Mouse (Mus musculus): ENCODE data around the gene Aox2.
"Not testable (repeated sequence)": the region's sequence is repeated elsewhere in the genome, so short reads cannot be mapped to it uniquely, and the experiment has no call there.

Gene Aox2

DNA sequence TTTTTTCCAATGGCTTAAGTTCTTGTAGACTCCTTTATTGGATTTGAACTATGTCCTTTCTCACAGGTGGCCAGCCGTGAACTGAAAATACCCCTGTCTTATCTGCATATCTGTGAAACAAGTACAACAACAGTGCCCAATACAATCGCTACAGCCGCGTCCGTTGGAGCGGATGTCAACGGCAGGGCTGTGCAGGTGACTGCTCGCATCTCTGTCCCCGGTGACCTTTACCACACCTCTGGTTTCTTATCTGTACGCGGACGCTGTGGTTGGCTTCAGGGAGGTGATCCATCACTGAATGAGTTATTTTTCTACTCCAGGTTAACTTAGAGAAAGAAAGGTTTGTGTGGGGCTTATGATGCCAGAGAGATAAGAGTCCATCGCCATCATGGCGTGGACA is 68.0 kb downstream of the Aox2 start:
- no peak for DNase-seq (ENCODE audit: low spot score in 2 of 2)

GRCm38 (mm10) chr1:58348712-58349111 is 70.6 kb downstream of the Aox2 start:
- DNase-seq (ENCODE audit: low spot score in 2 of 2): no peak

GRCm38 (mm10) chr1:58353238-58353893 is 75.2 kb downstream of the Aox2 start:
- DNase-seq (ENCODE audit: low spot score in 2 of 2): no peak

- DNase-seq (ENCODE audit: low spot score in 2 of 2): peak; percentile 19 to 71
Measured at GRCm38 (mm10) chr1:58358958-58359901, 81.1 kb downstream of the Aox2 start.

- DNase-seq (ENCODE audit: low spot score in 2 of 2): no peak
Measured at GRCm38 (mm10) chr1:58362296-58362695, 84.2 kb downstream of the Aox2 start.

DNA sequence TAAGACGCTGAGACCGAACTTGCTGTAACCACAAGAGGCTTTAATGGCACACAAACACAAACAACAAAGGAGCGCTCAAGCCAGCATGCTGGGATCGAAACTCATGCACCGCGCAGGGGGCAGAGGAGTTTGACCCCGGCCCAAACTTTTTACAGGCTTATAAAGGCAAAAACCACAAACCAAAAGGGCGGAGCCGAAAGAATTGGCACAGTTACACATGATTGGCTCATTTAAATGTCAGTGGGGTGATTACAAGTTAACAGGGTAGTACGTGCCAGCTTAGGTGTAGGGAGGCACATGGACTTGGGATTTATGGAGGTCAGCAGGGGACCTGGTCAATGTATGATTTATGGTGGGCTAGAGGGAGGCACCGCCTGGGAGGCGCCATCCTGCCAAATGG is 86.4 kb downstream of the Aox2 start:
- DNase-seq (ENCODE audit: low spot score in 2 of 2): no peak

DNA sequence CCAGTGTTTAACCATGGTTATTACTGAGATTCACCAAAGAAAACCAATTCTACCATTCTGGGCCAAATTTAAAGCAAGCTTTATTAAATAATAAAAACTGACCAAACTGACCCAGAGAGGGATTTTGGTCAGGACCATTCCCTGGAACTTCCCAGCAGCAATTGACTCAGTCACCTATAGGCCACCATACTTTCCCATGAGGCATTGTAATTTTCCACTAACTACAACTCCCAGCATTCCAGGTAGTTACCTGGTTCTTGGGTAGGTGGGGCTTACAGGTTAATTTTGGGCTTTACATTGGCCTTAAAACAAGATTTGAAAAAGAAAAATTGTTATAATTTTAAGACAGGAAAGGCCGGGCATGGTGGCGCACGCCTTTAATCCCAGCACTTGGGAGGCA is 87.7 kb downstream of the Aox2 start:
- no peak for DNase-seq (ENCODE audit: low spot score in 2 of 2)

DNA sequence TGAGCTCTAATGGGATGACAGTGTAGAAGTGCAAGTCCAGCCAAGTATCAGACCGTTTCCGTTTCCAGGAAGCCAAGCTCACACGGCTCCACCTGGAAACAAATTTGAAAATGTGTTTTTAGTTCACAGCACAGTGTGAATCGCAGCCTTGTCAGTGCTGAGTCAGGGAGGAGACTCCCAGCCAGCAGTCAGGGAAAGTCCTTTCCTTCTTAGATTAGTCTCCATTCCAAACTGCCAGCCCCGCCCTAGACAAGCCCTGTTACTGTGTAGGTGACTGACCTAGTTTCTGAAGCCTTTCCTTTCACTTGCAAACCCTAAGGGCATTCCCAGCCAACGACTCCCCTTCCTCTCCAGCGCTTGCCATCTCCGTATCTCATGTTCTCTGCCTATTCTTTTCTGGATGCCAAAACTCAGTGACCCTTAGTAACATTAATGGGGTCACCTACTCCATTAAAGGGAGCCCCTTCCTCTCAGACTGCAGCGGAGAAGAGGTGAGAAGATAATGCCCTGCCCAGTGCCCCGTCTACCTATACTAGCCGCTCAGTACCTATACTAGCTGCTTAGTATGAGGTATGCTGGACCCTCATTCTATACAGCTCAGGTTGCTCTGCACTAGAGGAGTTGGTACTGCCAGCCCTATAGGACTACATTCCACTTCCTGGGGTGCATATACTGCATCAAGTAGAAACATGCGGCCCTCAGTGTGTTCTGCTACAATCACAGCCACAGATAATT is 88.8 kb downstream of the Aox2 start:
- peak; percentile 21 to 25 for DNase-seq (ENCODE audit: low spot score in 2 of 2)

DNA sequence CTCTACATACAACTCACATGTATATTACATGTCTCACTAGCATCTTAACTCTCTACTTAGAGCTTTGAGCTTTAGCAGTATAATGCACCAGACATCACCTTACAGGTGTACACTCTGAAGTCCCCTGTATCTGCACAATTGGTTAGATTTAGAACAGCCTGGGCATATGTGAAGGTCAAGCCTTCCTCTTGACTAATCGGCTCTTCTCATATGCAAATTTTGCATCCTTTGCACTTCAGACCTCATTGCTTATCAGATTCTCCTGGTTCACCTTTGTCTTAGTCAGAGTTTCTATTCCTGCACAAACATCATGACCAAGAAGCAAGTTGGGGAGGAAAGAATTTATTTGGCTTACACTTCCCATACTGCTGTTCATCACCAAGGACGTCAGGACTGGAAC is 91.6 kb downstream of the Aox2 start:
- no peak for DNase-seq (ENCODE audit: low spot score in 2 of 2)

DNA sequence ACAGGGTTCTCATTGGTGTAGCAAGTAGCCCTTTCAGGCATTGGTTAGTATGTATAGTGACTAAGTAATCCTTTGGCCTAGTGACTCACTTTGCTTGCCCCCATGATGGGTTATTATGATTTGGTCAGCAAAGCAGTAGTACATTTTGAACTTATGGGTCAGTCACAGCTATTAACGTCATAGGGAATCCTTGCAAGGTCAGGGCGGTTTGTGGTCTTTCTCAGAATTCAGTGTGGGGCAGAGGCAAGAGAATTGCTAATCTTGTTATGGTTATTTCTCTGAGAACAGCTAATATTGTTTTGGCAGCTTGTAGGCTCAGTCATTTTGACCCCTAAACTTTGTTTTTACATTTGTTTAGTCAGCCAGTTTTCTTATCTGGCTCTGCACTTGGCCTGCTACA is 96.1 kb downstream of the Aox2 start:
- DNase-seq (ENCODE audit: low spot score in 2 of 2): not testable (repeated sequence)

- no peak for DNase-seq (ENCODE audit: low spot score in 2 of 2)
Measured at GRCm38 (mm10) chr1:58375574-58376147, 97.5 kb downstream of the Aox2 start.

GRCm38 (mm10) chr1:58382586-58383281 is 104.6 kb downstream of the Aox2 start:
- DNase-seq (ENCODE audit: low spot score in 2 of 2): no peak

DNA sequence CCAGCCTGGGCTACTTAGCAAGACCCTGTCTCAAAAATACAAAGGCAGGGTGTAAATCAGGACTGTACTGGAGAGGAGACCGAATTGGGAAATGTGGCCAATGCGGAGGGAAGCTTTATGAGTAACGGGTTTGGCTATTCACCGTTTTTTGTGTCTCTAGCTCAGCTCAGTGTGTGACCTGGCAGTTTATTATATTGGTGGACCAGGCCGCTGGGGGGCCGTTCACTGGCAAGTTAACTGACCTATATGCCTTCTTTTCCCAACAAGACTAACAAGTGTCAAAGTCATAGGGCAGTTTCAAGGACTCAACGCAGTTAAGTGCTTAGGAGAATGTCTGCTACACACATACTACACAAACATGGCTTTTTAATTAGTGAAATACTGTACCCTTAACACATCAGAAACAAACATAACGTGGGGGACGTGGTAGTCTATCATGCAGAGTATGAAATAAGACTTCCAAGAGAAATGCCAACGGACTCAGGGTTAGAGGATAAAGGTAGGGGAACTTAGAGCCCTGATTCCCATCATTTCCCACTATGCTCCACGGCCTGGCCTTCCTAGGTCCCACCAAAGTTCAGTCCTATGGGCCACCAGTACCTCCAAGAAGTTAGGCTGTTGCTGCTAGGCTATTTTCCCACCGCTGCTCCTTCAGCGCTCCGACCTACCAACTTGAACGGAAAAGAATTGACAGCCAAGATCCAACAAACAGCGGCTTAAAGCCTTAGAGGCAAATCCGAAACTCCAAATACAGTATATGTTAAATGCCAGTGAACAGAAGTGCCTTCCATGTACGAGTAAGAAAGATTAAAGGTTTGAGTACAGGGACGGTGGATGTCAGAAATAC is 113.5 kb downstream of the Aox2 start:
- DNase-seq (ENCODE audit: low spot score in 2 of 2): no peak

GRCm38 (mm10) chr1:58392268-58392651 is 114.1 kb downstream of the Aox2 start:
- no peak for DNase-seq (ENCODE audit: low spot score in 2 of 2)

- peak; percentile 89 to 90 for DNase-seq (ENCODE audit: low spot score in 2 of 2)
Measured at GRCm38 (mm10) chr1:58392652-58393283, 114.6 kb downstream of the Aox2 start, which contains the start of gene Bzw1. Bzw1 (plus strand) TSS chr1:58392898.

- DNase-seq (ENCODE audit: low spot score in 2 of 2): peak; percentile 23 to 46
Measured at GRCm38 (mm10) chr1:58393284-58394195, 115.4 kb downstream of the Aox2 start.

DNA sequence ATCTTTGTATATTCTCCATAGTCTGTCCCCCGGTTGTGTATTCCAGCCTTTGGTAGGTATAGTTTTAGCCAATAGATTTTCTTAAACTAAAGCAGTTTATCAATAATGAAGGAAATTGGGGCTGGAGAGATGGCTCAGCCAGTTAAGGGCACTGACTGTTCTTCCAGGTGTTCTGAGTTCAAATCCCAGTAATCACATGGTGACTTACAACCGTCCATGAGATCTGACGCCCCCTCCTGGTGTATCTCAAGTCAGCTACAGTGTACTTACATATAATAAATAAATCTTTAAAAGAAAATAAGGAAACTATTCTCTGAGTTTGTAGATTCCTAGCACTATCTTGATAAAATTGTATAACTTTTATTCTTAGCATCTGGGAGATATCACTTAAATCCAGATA is 117.2 kb downstream of the Aox2 start:
- DNase-seq (ENCODE audit: low spot score in 2 of 2): no peak

DNA sequence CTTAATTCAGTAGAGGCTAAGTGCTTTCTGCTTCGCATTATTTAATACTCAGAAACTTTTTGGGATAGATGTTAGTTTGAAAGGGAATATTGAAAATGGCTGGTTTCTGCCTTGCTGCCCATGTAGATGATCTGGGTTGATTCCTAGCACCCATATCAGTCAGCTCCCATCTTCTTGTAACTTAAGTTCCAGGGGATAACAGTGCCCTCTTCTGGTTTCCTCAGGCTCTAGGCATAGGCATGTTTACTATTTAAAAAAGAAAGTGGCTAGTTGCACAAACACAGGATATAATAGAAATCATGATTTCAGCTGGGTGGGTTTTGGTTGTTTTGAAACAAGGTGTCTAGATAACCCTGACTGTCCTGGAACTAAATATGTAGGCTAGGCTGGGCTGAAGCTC is 118.1 kb downstream of the Aox2 start:
- DNase-seq (ENCODE audit: low spot score in 2 of 2): no peak

DNA sequence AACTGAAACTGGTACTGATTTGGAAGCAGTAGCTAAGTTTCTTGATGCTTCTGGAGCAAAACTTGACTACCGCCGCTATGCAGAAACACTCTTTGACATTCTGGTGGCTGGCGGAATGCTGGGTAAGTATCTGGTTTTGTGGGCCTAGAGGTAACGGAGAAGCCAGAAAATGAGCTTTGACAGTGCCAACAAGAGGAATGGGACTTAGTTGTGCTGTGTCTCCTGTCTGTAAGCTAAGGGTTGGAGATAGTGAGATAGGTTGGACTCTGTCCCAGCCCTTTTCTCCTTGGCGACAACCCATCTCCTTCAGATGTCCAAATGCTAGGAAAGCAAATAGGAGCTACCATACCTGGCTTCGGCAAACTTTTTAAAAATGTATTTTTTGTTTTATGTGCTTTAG is 119.6 kb downstream of the Aox2 start:
- DNase-seq (ENCODE audit: low spot score in 2 of 2): no peak

Data from urinary bladder, adult 18-20 months (tissue).